Mouse (Mus musculus): ENCODE results near the gene Rbm17. TPM values are rescaled to one million over a fixed set of nuclear protein-coding genes. Genes with fewer than 3 reads are reported as not detected.
"Not testable (repeated sequence)": the region's sequence is repeated elsewhere in the genome, so short reads cannot be mapped to it uniquely, and the experiment has no call there.

The Rbm17 gene
- total RNA-seq, 2 experiments from 2014 or later: 117 to 233 TPM

- ATAC-seq (replicated peaks; ENCODE audit: poor library complexity, severe bottlenecking): peak; percentile 45
These were observed 55.4 kb downstream of the Rbm17 start for GRCm38 (mm10) chr2:11548508-11548907.

DNA sequence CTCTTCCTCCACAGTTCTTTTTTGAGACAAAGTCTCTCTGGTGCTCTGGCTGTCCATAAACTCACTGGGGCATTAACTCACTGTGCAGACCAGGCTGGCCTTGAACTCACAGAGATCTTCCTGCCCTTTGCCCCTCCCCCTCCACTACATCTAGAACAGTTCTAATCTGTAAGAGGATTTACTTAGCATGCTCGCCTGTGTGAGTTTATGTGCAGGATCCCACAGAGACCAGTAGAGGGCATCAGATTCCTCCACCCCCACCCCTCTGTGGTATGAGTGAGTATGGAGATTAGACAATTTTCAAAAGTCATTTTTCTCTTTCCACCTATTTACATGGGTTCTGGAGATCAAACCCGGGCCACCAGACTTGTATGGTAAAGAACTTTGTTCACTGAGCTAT, 56.3 kb downstream of the Rbm17 start:
- ATAC-seq (replicated peaks; ENCODE audit: poor library complexity, severe bottlenecking): peak; percentile 26

DNA sequence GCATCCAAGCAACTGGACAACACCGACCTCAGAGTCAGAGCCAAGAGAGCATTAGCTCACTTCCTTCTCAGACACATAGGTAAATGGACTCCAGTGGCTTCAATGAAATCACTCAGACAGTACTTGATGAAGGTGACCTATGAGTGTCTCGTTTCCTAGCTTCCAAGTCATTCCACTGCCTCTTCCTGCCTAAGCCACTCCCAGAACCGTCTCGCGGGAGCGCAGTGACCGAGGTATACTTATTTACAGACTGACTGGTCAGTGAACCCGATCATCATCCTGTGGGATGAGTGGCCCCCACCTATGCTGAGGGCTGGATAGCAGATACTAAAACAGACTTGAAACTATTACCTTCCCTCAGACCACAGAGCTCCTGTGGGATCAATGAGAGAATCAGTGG, 57.9 kb downstream of the Rbm17 start:
- ATAC-seq (replicated peaks; ENCODE audit: poor library complexity, severe bottlenecking): no peak

DNA sequence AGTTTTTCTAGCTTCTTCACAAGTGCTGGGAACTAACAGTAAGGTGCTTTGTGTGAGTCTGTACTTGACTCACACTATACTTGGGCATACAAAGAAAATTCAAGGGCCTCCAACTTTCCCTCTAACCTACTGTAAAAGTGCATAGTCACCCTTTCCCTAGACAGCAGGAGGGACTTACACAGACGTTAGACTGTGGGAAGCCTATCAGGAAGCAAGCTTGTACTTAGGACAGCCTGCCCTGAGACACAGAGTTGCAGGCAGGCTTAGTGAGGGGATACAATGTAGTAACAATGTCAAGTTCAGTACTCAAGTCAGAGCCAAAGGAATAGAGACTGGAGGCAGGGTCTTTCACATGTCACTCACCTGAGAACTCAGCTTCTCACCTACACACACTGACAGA, 58.6 kb downstream of the Rbm17 start:
- ATAC-seq (replicated peaks; ENCODE audit: poor library complexity, severe bottlenecking): 0 out of 2 replicates have a peak, but pooled peaks have one; percentile 10

GRCm38 (mm10) chr2:11544342-11544741, 59.6 kb downstream of the Rbm17 start:
- ATAC-seq (replicated peaks; ENCODE audit: poor library complexity, severe bottlenecking): peak; percentile 45

- no peak for ATAC-seq (replicated peaks; ENCODE audit: poor library complexity, severe bottlenecking)
These were observed 60.8 kb downstream of the Rbm17 start for GRCm38 (mm10) chr2:11543158-11543557.

DNA sequence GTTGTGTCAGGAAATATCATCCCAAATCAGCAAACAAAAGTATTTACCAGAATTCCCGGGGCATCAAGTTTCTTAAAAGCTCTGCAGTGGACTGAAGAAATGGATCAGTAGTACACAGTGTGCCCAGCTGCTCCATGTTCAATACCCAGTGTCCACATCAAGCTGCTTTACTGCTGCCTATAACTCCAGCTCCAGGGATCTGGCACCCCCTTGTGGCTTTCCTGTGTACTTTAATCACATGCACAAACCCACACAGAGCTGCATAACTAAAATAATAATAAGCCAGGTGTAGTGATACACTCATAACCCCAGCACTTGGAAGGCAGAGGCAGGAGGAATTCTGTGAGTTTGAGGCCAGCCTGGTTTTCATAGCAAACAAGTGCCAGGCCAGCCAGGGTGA, 61.3 kb downstream of the Rbm17 start:
- peak; percentile 50 for ATAC-seq (replicated peaks; ENCODE audit: poor library complexity, severe bottlenecking)

GRCm38 (mm10) chr2:11542121-11542520, 61.8 kb downstream of the Rbm17 start:
- ATAC-seq (replicated peaks; ENCODE audit: poor library complexity, severe bottlenecking): no peak

GRCm38 (mm10) chr2:11541528-11541927, 62.4 kb downstream of the Rbm17 start:
- ATAC-seq (replicated peaks; ENCODE audit: poor library complexity, severe bottlenecking): not testable (repeated sequence)

- no peak for ATAC-seq (replicated peaks; ENCODE audit: poor library complexity, severe bottlenecking)
These were observed 68.0 kb downstream of the Rbm17 start for GRCm38 (mm10) chr2:11535966-11536365.

Other genes starting within 250 kb of the Rbm17 start
- gene Pfkfb3, start 50.1 kb downstream of the Rbm17 start, total RNA-seq (2014; fragmentation: Nextera tagmentation): 44.8 and 74.9 TPM in 2 replicates
- 43.8 and 44.8 TPM in 2 replicates for gene Pfkfb3, start 50.1 kb downstream of the Rbm17 start, total RNA-seq (2017)
- gene Gm17490, start 22.1 kb upstream of the Rbm17 start, total RNA-seq (2014; fragmentation: Nextera tagmentation): not detected in 2 replicates
- not detected in 2 replicates for gene Gm17490, start 22.1 kb upstream of the Rbm17 start, total RNA-seq (2017)
- gene Il2ra, start 38.7 kb upstream of the Rbm17 start, total RNA-seq (2014; fragmentation: Nextera tagmentation): not detected in 2 replicates
- gene Il2ra, start 38.7 kb upstream of the Rbm17 start, total RNA-seq (2017): not detected in 2 replicates
- gene Il15ra, start 101.1 kb upstream of the Rbm17 start, total RNA-seq (2014; fragmentation: Nextera tagmentation): 25.4 and 26.0 TPM in 2 replicates
- gene Il15ra, start 101.1 kb upstream of the Rbm17 start, total RNA-seq (2017): 14.3 and 26.1 TPM in 2 replicates
- 92.6 and 97.2 TPM in 2 replicates for gene Fbh1, start 173.4 kb upstream of the Rbm17 start, total RNA-seq (2014; fragmentation: Nextera tagmentation)
- gene Fbh1, start 173.4 kb upstream of the Rbm17 start, total RNA-seq (2017): 81.2 and 84.4 TPM in 2 replicates
- gene Ankrd16, start 173.7 kb upstream of the Rbm17 start, total RNA-seq (2014; fragmentation: Nextera tagmentation): 44.3 and 76.9 TPM in 2 replicates
- gene Ankrd16, start 173.7 kb upstream of the Rbm17 start, total RNA-seq (2017): 24.0 and 36.5 TPM in 2 replicates